Mouse (Mus musculus): ENCODE data around the gene Ulk4. TPM values are rescaled to one million over a fixed set of nuclear protein-coding genes. Genes with fewer than 3 reads are reported as not detected.

The Ulk4 gene
- polyA plus RNA-seq, 1 experiment from 2014 or later = 122 TPM

GRCm38 (mm10) chr9:121067043-121067442 is 210.0 kb downstream of the Ulk4 start:
- Histone ChIP-seq H3K4me2 (replicated peaks; ENCODE audit: low read depth, low read length) (no peak overlapping the region), H3K27ac (ENCODE audit: low read length) (no peak overlapping the region), H3K27me3 (replicated peaks; ENCODE audit: insufficient read depth, low read length) (no peaks in the 10 kb centered on the region), H3K4me3 (ENCODE audit: low read depth, low read length) (no peak overlapping the region), H3K9me3 (ENCODE audit: low read length) (no peaks in the 10 kb centered on the region), H3K4me1 (ENCODE audit: insufficient read depth, low read depth, low read length) (no peaks in the 10 kb centered on the region), H3K9ac (replicated peaks; ENCODE audit: low read depth) (no peak overlapping the region), H3K36me3 (ENCODE audit: insufficient read depth, low read length) (no peaks in the 10 kb centered on the region)
- DNase-seq (ENCODE audit: low spot score) (no peak), ATAC-seq (no peak)
- 78% methylated on average over 10 of the region's 10 CpGs for WGBS
- TF ChIP-seq CTCF (IDR thresholded peaks at IDR 0.05) (no peak), EP300 (IDR thresholded peaks at IDR 0.05) (no peak)

GRCm38 (mm10) chr9:121065383-121065978 is 211.5 kb downstream of the Ulk4 start:
- Histone ChIP-seq H3K4me3 (ENCODE audit: low read depth, low read length) (no peak overlapping the region), H3K9me3 (ENCODE audit: low read length) (no peaks in the 10 kb centered on the region), H3K27ac (ENCODE audit: low read length) (no peak overlapping the region), H3K4me1 (ENCODE audit: insufficient read depth, low read depth, low read length) (no peaks in the 10 kb centered on the region), H3K9ac (replicated peaks; ENCODE audit: low read depth) (no peak overlapping the region), H3K4me2 (replicated peaks; ENCODE audit: low read depth, low read length) (no peak overlapping the region), H3K27me3 (replicated peaks; ENCODE audit: insufficient read depth, low read length) (no peaks in the 10 kb centered on the region), H3K36me3 (ENCODE audit: insufficient read depth, low read length) (no peaks in the 10 kb centered on the region)
- no peak for TF ChIP-seq CTCF (IDR thresholded peaks at IDR 0.05)
- no peak for TF ChIP-seq EP300 (IDR thresholded peaks at IDR 0.05)
- ATAC-seq (no peak), DNase-seq (ENCODE audit: low spot score) (no peak)
- 79% methylated on average over 10 of the region's 10 CpGs for WGBS

- ATAC-seq = no peak
Observed at GRCm38 (mm10) chr9:121064606-121065355, 212.2 kb downstream of the Ulk4 start.

GRCm38 (mm10) chr9:121062671-121063070 is 214.3 kb downstream of the Ulk4 start:
- H3K27ac ChIP-seq (ENCODE audit: low read length) = no peak overlapping the region
- H3K4me3 ChIP-seq (ENCODE audit: low read depth, low read length) = no peak overlapping the region
- DNase-seq (ENCODE audit: low spot score) = no peak
- no peaks in the 10 kb centered on the region for H3K9me3 ChIP-seq (ENCODE audit: low read length)
- 27% methylated on average over 3 of the region's 3 CpGs for WGBS
- no peaks in the 10 kb centered on the region for H3K27me3 ChIP-seq (replicated peaks; ENCODE audit: insufficient read depth, low read length)
- no peaks in the 10 kb centered on the region for H3K36me3 ChIP-seq (ENCODE audit: insufficient read depth, low read length)
- H3K4me1 ChIP-seq (ENCODE audit: insufficient read depth, low read depth, low read length) = no peaks in the 10 kb centered on the region
- no peak overlapping the region for H3K4me2 ChIP-seq (replicated peaks; ENCODE audit: low read depth, low read length)
- no peak for ATAC-seq
- no peak overlapping the region for H3K9ac ChIP-seq (replicated peaks; ENCODE audit: low read depth)
- no peak for TF ChIP-seq EP300 (IDR thresholded peaks at IDR 0.05)

More at GRCm38 (mm10) chr9:121064606-121065355, 212.2 kb downstream of the Ulk4 start:
- DNase-seq (ENCODE audit: low spot score) = no peak
- H3K27me3 ChIP-seq (replicated peaks; ENCODE audit: insufficient read depth, low read length) = no peaks in the 10 kb centered on the region
- H3K9me3 ChIP-seq (ENCODE audit: low read length) = no peaks in the 10 kb centered on the region
- no peaks in the 10 kb centered on the region for H3K4me1 ChIP-seq (ENCODE audit: insufficient read depth, low read depth, low read length)
- H3K4me3 ChIP-seq (ENCODE audit: low read depth, low read length) = no peak overlapping the region
- no peak overlapping the region for H3K9ac ChIP-seq (replicated peaks; ENCODE audit: low read depth)
- no peak overlapping the region for H3K4me2 ChIP-seq (replicated peaks; ENCODE audit: low read depth, low read length)
- TF ChIP-seq EP300 (IDR thresholded peaks at IDR 0.05) (no peak), CTCF (IDR thresholded peaks at IDR 0.05) (no peak)
- H3K27ac ChIP-seq (ENCODE audit: low read length) = no peak overlapping the region
- H3K36me3 ChIP-seq (ENCODE audit: insufficient read depth, low read length) = no peaks in the 10 kb centered on the region
- WGBS = 76% methylated on average over 14 of the region's 14 CpGs

GRCm38 (mm10) chr9:121061820-121062623 is 215.0 kb downstream of the Ulk4 start:
- TF ChIP-seq CTCF (IDR thresholded peaks at IDR 0.05) = no peak
- no peak for TF ChIP-seq EP300 (IDR thresholded peaks at IDR 0.05)
- DNase-seq (ENCODE audit: low spot score) = no peak
- ATAC-seq = no peak
- H3K9ac ChIP-seq (replicated peaks; ENCODE audit: low read depth) = no peak overlapping the region
- H3K4me3 ChIP-seq (ENCODE audit: low read depth, low read length) = no peak overlapping the region
- WGBS = 47% methylated on average over 12 of the region's 12 CpGs
- H3K4me1 ChIP-seq (ENCODE audit: insufficient read depth, low read depth, low read length) = no peaks in the 10 kb centered on the region
- no peaks in the 10 kb centered on the region for H3K36me3 ChIP-seq (ENCODE audit: insufficient read depth, low read length)
- no peaks in the 10 kb centered on the region for H3K9me3 ChIP-seq (ENCODE audit: low read length)
- no peaks in the 10 kb centered on the region for H3K27me3 ChIP-seq (replicated peaks; ENCODE audit: insufficient read depth, low read length)
- no peak overlapping the region for H3K27ac ChIP-seq (ENCODE audit: low read length)
- no peak overlapping the region for H3K4me2 ChIP-seq (replicated peaks; ENCODE audit: low read depth, low read length)

- Histone ChIP-seq H3K27ac (ENCODE audit: low read length) (no peak overlapping the region), H3K4me1 (ENCODE audit: insufficient read depth, low read depth, low read length) (no peaks in the 10 kb centered on the region), H3K4me3 (ENCODE audit: low read depth, low read length) (no peak overlapping the region), H3K9ac (replicated peaks; ENCODE audit: low read depth) (no peak overlapping the region), H3K27me3 (replicated peaks; ENCODE audit: insufficient read depth, low read length) (no peaks in the 10 kb centered on the region), H3K4me2 (replicated peaks; ENCODE audit: low read depth, low read length) (no peak overlapping the region), H3K9me3 (ENCODE audit: low read length) (no peaks in the 10 kb centered on the region), H3K36me3 (ENCODE audit: insufficient read depth, low read length) (no peaks in the 10 kb centered on the region)
- WGBS = 79% methylated on average over 8 of the region's 8 CpGs
- TF ChIP-seq CTCF (IDR thresholded peaks at IDR 0.05) (no peak), EP300 (IDR thresholded peaks at IDR 0.05) (no peak)
- DNase-seq (ENCODE audit: low spot score) = no peak
- no peak for ATAC-seq
Observed at GRCm38 (mm10) chr9:121060331-121060730, 216.7 kb downstream of the Ulk4 start.

All from lung, postnatal 0 days (tissue).